Mouse (Mus musculus): ENCODE data around the gene Stau1. TPM values are rescaled to one million over a fixed set of nuclear protein-coding genes. Genes with fewer than 3 reads are reported as not detected.

Stau1 gene
- polyA plus RNA-seq, 1 experiment from 2014 or later, result 119 TPM

- no peak for ATAC-seq
Observed at GRCm38 (mm10) chr2:166903719-166904282, 92.3 kb downstream of the Stau1 start.

GRCm38 (mm10) chr2:166900792-166901505 lies 95.2 kb downstream of the Stau1 start:
- no peak for ATAC-seq
- H3K4me3 ChIP-seq (replicated peaks), result no peak overlapping the region
- no peaks in the 10 kb centered on the region for H3K9me3 ChIP-seq
- no peak overlapping the region for H3K27ac ChIP-seq
- no peaks in the 10 kb centered on the region for H3K27me3 ChIP-seq
- H3K4me1 ChIP-seq (replicated peaks), result peaks cover 4% of the 10 kb centered on the region
- 87% methylated on average over 8 of the region's 8 CpGs for WGBS
- no peak overlapping the region for H3K9ac ChIP-seq (replicated peaks)
- no peaks in the 10 kb centered on the region for H3K36me3 ChIP-seq
- no peak overlapping the region for H3K4me2 ChIP-seq (replicated peaks)

More at GRCm38 (mm10) chr2:166903719-166904282, 92.3 kb downstream of the Stau1 start:
- Histone ChIP-seq H3K9me3 (no peaks in the 10 kb centered on the region), H3K4me1 (replicated peaks) (peaks cover 18% of the 10 kb centered on the region), H3K27ac (no peak overlapping the region), H3K27me3 (no peaks in the 10 kb centered on the region), H3K4me2 (replicated peaks) (no peak overlapping the region), H3K4me3 (replicated peaks) (no peak overlapping the region), H3K9ac (replicated peaks) (no peak overlapping the region), H3K36me3 (no peaks in the 10 kb centered on the region)
- WGBS, result 90% methylated on average over 6 of the region's 6 CpGs

GRCm38 (mm10) chr2:166899746-166900145 lies 96.4 kb downstream of the Stau1 start:
- WGBS, result 75% methylated on average over 3 of the region's 3 CpGs
- no peak for ATAC-seq
- peaks cover 3% of the 10 kb centered on the region for H3K36me3 ChIP-seq

GRCm38 (mm10) chr2:166899161-166899560 lies 96.9 kb downstream of the Stau1 start:
- Histone ChIP-seq H3K4me3 (replicated peaks) (no peak overlapping the region), H3K27me3 (no peaks in the 10 kb centered on the region), H3K4me2 (replicated peaks) (no peak overlapping the region), H3K9me3 (no peaks in the 10 kb centered on the region), H3K9ac (replicated peaks) (no peak overlapping the region), H3K4me1 (replicated peaks) (no peaks in the 10 kb centered on the region), H3K36me3 (peaks cover 9% of the 10 kb centered on the region), H3K27ac (no peak overlapping the region)
- WGBS, result 86% methylated on average over 2 of the region's 2 CpGs
- no peak for ATAC-seq

More at GRCm38 (mm10) chr2:166899746-166900145, 96.4 kb downstream of the Stau1 start:
- Histone ChIP-seq H3K4me1 (replicated peaks) (no peaks in the 10 kb centered on the region), H3K4me3 (replicated peaks) (no peak overlapping the region), H3K27ac (no peak overlapping the region), H3K9ac (replicated peaks) (no peak overlapping the region), H3K4me2 (replicated peaks) (no peak overlapping the region), H3K9me3 (no peaks in the 10 kb centered on the region), H3K27me3 (no peaks in the 10 kb centered on the region)

Other genes starting within 250 kb of the Stau1 start
- 10.8 and 11.1 TPM in 2 replicates for gene Trp53rkb, start 203.8 kb downstream of the Stau1 start, polyA plus RNA-seq (2015; fragmentation: Nextera tagmentation; extraction: Ambion mirVana)
- 3.2 and 3.4 TPM in 2 replicates for gene Arfgef2, start 190.7 kb downstream of the Stau1 start, polyA plus RNA-seq (2015; fragmentation: Nextera tagmentation; extraction: Ambion mirVana)
- 113 and 116 TPM in 2 replicates for gene Cse1l, start 90.3 kb downstream of the Stau1 start, polyA plus RNA-seq (2015; fragmentation: Nextera tagmentation; extraction: Ambion mirVana)
- gene Ddx27, start 18.9 kb upstream of the Stau1 start, polyA plus RNA-seq (2015; fragmentation: Nextera tagmentation; extraction: Ambion mirVana), result 40.3 TPM in 2 replicates
- gene Znfx1, start 66.7 kb upstream of the Stau1 start, polyA plus RNA-seq (2015; fragmentation: Nextera tagmentation; extraction: Ambion mirVana), result 6.0 and 7.8 TPM in 2 replicates
- gene Kcnb1, start 193.9 kb upstream of the Stau1 start, polyA plus RNA-seq (2015; fragmentation: Nextera tagmentation; extraction: Ambion mirVana), result 2.1 and 2.3 TPM in 2 replicates
- 4.0 and 4.5 TPM in 2 replicates for gene Ptgis, start 244.3 kb upstream of the Stau1 start, polyA plus RNA-seq (2015; fragmentation: Nextera tagmentation; extraction: Ambion mirVana)

Measured in midbrain, embryonic 13.5 days (tissue).